Mouse (Mus musculus) neural tube, embryonic 12.5 days (tissue): ENCODE results near the gene 4933427D14Rik. TPM values are rescaled to one million over a fixed set of nuclear protein-coding genes. Genes with fewer than 3 reads are reported as not detected.
A peak's percentile ranks its signal among the peaks of the same experiment; 100 is the strongest.

Experiments used
- ATAC-seq: fragments of 200-750 bp; cut with Nextera tagmentation; 2 replicates; pipeline ENCODE4 v1.8.0; 2017; ENCODE audit warnings: low read depth, mild to moderate bottlenecking, moderate TSS enrichment, moderate library complexity; ENCODE audit not compliant: low FRiP score
- H3K27ac ChIP-seq: fragments of 300-500 bp; sonication (generic); 2 replicates; pipeline ENCODE4 v1.5.1; 2016
- H3K27me3 ChIP-seq: fragments of 300-500 bp; sonication (generic); replicated peaks from 2 replicates; pipeline ENCODE4 v1.6.1; 2016; ENCODE audit warnings: mild to moderate bottlenecking
- H3K36me3 ChIP-seq: fragments of 300-500 bp; sonication (generic); 2 replicates; pipeline ENCODE4 v1.6.1; 2016; ENCODE audit warnings: mild to moderate bottlenecking
- H3K4me1 ChIP-seq: fragments of 300-500 bp; sonication (generic); 2 replicates; pipeline ENCODE4 v1.6.1; 2016
- H3K4me2 ChIP-seq: fragments of 300-500 bp; sonication (generic); replicated peaks from 2 replicates; pipeline ENCODE4 v1.6.1; 2016; ENCODE audit warnings: mild to moderate bottlenecking
- H3K4me3 ChIP-seq: fragments of 300-500 bp; sonication (generic); 2 replicates; pipeline ENCODE4 v1.5.1; 2016
- H3K9ac ChIP-seq: fragments of 300-500 bp; sonication (generic); 2 replicates; pipeline ENCODE4 v1.6.1; 2016; ENCODE audit warnings: mild to moderate bottlenecking
- H3K9me3 ChIP-seq: fragments of 300-500 bp; sonication (generic); 2 replicates; pipeline ENCODE4 v1.6.1; 2016; ENCODE audit warnings: mild to moderate bottlenecking
- WGBS: fragments of 180-500 bp; shearing (Covaris S2); methylation state at CpG from one replicate; pipeline ENCODE4 v1.1.7; 2016; 5-methylcytosine and 5-hydroxymethylcytosine counted together
- polyA plus RNA-seq: library from polyadenylated mRNA; unstranded; fragments of >200 nt; fragmentation: Nextera tagmentation; extraction: Ambion mirVana; gene quantifications from 2 replicates; pipeline ENCODE4 v1.2.1, GENCODE M21; 2016

The 4933427D14Rik gene
- polyA plus RNA-seq, 1 experiment from 2014 or later, result 18.3 TPM

- no peak overlapping the region for H3K4me3 ChIP-seq
- no peaks in the 10 kb centered on the region for H3K9me3 ChIP-seq
- H3K36me3 ChIP-seq, result peaks cover 62% of the 10 kb centered on the region
- H3K4me2 ChIP-seq, result no peak overlapping the region
- H3K4me1 ChIP-seq, result no peaks in the 10 kb centered on the region
- H3K27ac ChIP-seq, result no peak overlapping the region
- ATAC-seq, result no peak
- H3K9ac ChIP-seq, result 0 out of 2 replicates have a peak overlapping the region, but pooled peaks have one; percentile 8
- WGBS, result 75% methylated on average over 11 of the region's 11 CpGs
- H3K27me3 ChIP-seq, result no peaks in the 10 kb centered on the region
Measured at GRCm38 (mm10) chr11:72155186-72155980, 51.9 kb downstream of the 4933427D14Rik start.

DNA sequence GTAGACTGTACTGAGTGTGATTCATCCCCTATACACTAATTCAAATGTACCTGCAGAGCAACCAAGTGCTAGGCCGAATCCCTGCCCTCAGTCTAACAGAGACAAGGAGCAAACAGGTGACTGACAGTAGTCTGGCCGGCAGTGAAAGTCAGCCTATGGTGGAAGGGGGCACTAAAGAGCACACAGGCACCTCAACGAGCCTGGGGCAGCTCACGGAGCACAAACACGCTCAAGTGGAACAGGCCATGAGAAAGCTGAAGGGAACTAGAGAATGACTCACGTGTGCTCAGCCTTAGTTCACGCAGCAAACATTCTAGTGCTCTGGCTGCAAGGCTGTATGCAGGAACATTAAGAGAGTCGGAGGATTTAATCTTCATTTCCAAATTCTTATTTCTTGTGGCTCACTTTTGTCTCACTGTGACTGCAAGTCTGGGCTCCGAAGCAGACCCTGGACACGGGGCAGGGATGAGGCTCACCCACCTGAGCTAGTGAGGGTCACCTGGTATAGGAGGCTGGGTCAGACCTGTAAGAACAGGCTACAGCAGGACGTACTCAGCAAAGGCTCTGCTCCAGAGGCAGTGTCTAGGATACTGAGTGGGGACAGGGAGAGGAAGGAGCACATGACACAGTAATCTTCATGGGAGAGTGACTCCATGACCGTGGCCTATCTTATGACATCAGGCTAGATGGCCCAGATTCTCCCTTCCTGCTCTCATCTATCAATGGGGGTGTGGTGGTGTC is 54.0 kb downstream of the 4933427D14Rik start:
- no peak for ATAC-seq
- Histone ChIP-seq H3K9me3 (no peaks in the 10 kb centered on the region), H3K27me3 (no peaks in the 10 kb centered on the region), H3K4me3 (no peak overlapping the region), H3K4me2 (no peak overlapping the region), H3K4me1 (0 out of 2 replicates have a peak, but pooled peaks cover 2% of the 10 kb centered on the region), H3K27ac (no peak overlapping the region), H3K36me3 (peaks cover 47% of the 10 kb centered on the region), H3K9ac (no peak overlapping the region)
- 80% methylated on average over 12 of the region's 12 CpGs for WGBS

DNA sequence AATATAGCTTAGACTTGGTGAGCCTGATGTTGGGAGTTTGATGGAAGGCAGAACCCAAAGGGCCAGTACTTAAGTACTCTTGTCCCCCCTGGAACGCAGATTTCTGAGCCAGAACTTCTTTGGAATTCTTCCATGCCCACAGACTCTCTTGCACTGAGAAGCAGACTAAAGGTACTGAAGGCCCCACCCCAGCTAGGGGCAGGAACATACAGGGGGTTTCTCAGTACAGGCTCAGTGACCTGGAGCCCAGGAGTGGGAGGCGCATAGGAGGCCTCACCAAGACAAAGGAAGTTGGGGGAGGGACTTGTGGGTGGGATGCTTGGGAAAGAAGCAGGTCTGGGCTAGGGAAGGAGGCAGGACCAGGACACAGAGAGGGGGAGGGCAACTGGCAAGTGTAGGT is 56.1 kb downstream of the 4933427D14Rik start:
- 54% methylated on average over 2 of the region's 2 CpGs for WGBS
- no peak overlapping the region for H3K9ac ChIP-seq
- no peak overlapping the region for H3K27ac ChIP-seq
- H3K36me3 ChIP-seq, result peaks cover 27% of the 10 kb centered on the region
- no peaks in the 10 kb centered on the region for H3K9me3 ChIP-seq
- H3K27me3 ChIP-seq, result no peaks in the 10 kb centered on the region
- H3K4me3 ChIP-seq, result no peak overlapping the region
- 0 out of 2 replicates have a peak, but pooled peaks cover 2% of the 10 kb centered on the region for H3K4me1 ChIP-seq
- no peak for ATAC-seq
- H3K4me2 ChIP-seq, result no peak overlapping the region

DNA sequence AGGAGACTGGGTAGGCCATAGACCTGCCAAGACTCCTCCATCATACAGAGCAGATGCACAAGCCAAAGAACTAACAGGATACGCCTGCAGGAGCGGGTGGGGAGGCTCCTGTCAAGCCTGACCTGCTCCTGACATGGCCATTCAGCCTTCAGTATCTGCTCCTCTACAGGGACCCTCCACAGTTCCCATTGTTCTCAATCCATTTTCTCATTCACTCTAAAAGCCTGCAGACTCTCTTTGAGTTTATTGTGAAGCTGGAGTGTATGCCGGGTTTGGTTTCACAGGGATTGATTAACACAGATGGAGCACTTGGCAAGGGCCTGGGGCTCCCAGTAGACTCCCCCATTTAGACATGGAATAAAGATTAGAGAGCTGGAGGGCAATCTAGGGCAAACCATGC is 59.3 kb downstream of the 4933427D14Rik start:
- ATAC-seq, result 0 out of 2 replicates have a peak, but pooled peaks have one; percentile 33
- WGBS, result 11% methylated on average over 3 of the region's 3 CpGs
- no peak overlapping the region for H3K9ac ChIP-seq
- no peaks in the 10 kb centered on the region for H3K27me3 ChIP-seq
- no peaks in the 10 kb centered on the region for H3K9me3 ChIP-seq
- no peak overlapping the region for H3K27ac ChIP-seq
- peaks cover 4% of the 10 kb centered on the region for H3K4me1 ChIP-seq
- no peak overlapping the region for H3K4me2 ChIP-seq
- H3K36me3 ChIP-seq, result peaks cover 2% of the 10 kb centered on the region; the same call in 1 of the 2 replicates
- no peak overlapping the region for H3K4me3 ChIP-seq

- Histone ChIP-seq H3K9ac (no peak overlapping the region), H3K4me2 (no peak overlapping the region), H3K27me3 (no peaks in the 10 kb centered on the region), H3K27ac (no peak overlapping the region), H3K9me3 (no peaks in the 10 kb centered on the region), H3K36me3 (no peaks in the 10 kb centered on the region), H3K4me3 (no peak overlapping the region), H3K4me1 (peaks cover 7% of the 10 kb centered on the region)
- WGBS, result 100% methylated on average over 1 of the region's 1 CpGs
- no peak for ATAC-seq
Measured at GRCm38 (mm10) chr11:72145877-72146248, 61.4 kb downstream of the 4933427D14Rik start.

DNA sequence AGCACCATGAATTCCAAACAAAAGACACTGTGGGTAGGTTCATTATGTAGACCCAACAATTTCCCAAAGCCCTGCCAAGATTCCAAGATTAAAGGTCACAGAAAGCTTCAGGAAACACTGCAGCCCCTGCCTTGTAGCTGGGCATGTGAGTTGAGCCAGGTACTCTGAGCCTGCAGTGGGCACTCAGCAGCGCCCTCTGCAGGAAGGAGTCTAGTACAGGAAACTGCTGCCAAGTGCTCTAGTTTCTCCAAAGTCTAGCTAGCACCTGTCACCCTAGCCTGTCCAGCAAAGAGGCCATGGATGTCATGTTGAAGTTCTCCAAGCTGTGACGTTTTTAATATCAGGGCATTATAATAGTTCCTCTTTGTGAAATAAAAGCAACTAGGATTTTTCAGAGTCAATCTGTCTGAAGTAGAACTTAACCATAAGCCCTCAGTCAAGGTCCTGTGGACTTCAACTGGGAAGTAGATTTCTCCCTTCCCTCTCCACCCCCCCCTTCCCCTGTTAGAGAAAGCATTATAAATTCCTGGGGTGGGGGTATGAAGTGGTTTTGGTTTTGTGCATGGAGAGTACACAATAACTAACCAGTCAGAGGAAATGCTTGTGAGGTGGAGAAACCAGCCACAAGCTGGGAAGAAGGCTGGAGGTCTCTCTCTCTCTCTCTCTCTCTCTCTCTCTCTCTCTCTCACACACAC is 61.9 kb downstream of the 4933427D14Rik start:
- no peak overlapping the region for H3K4me3 ChIP-seq
- 22% methylated on average over 2 of the region's 2 CpGs for WGBS
- H3K27ac ChIP-seq, result no peak overlapping the region
- H3K9me3 ChIP-seq, result no peaks in the 10 kb centered on the region
- no peaks in the 10 kb centered on the region for H3K36me3 ChIP-seq
- ATAC-seq, result no peak
- H3K4me2 ChIP-seq, result no peak overlapping the region
- H3K9ac ChIP-seq, result no peak overlapping the region
- peaks cover 7% of the 10 kb centered on the region for H3K4me1 ChIP-seq
- H3K27me3 ChIP-seq, result no peaks in the 10 kb centered on the region

- peaks cover 4% of the 10 kb centered on the region for H3K4me1 ChIP-seq
- no peak overlapping the region for H3K4me3 ChIP-seq
- H3K27ac ChIP-seq, result no peak overlapping the region
- no peaks in the 10 kb centered on the region for H3K9me3 ChIP-seq
- 0 out of 2 replicates have a peak, but pooled peaks cover 3% of the 10 kb centered on the region for H3K27me3 ChIP-seq
- 45% methylated on average over 10 of the region's 10 CpGs for WGBS
- no peak for ATAC-seq
- H3K9ac ChIP-seq, result no peak overlapping the region
- no peaks in the 10 kb centered on the region for H3K36me3 ChIP-seq
- no peak overlapping the region for H3K4me2 ChIP-seq
Measured at GRCm38 (mm10) chr11:72142889-72143288, 64.4 kb downstream of the 4933427D14Rik start.

GRCm38 (mm10) chr11:72140198-72140597 is 67.1 kb downstream of the 4933427D14Rik start:
- no peak for ATAC-seq
- Histone ChIP-seq H3K4me1 (peaks cover 16% of the 10 kb centered on the region), H3K36me3 (no peaks in the 10 kb centered on the region), H3K27ac (no peak overlapping the region), H3K9ac (no peak overlapping the region), H3K4me2 (no peak overlapping the region), H3K27me3 (peaks cover 27% of the 10 kb centered on the region), H3K9me3 (no peaks in the 10 kb centered on the region), H3K4me3 (no peak overlapping the region)
- WGBS, result 58% methylated on average over 6 of the region's 6 CpGs

GRCm38 (mm10) chr11:72136231-72136982 is 70.9 kb downstream of the 4933427D14Rik start:
- H3K27me3 ChIP-seq, result peaks cover 61% of the 10 kb centered on the region
- ATAC-seq, result no peak

DNA sequence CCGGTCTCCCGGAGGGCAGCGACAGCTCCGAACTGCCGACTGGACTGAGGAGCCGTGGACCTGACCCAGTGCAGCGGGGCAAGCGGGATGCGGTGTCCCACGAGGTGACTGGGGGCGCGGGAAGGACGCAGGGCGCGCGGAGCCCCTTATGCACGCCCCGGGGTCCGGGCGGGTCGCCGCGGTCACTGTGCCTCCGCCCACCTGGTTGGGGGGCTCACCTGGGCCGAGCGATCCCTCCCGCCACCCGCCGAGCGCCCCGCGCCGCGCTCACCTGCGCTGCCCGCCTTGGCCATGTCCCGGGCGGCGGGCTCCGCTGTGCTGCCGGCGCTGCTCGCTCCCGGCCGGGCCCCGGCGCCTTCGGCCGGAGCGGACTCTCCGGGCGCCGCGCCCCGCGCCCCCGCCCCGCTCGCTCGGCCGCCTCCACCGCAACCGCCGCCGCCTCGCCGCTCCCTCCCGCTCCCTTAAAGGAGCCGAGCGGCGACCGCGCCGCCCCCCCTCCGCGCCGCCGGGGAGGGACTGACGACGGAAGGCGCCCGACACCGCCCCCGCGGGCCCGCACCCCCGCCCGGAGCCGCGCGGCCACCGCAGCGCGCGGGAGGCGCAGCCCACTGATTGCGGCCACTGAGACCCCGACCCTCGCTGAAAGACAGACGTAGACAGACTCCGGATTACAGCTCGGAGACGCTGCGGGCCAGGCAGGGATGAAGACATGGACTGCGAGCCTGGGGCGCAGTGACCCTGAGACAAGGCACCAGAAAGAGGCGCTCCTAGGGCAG is 71.7 kb downstream of the 4933427D14Rik start, which contains the start of gene Pitpnm3:
TSS of gene Pitpnm3 (minus strand) at position 396 of the 776 bp plus-strand sequence.
- peaks cover 61% of the 10 kb centered on the region for H3K27me3 ChIP-seq
- H3K4me3 ChIP-seq, result peak within 1 kb of the TSS; percentile 70
- WGBS, result under 1% methylated on average over 98 of the region's 107 CpGs
- H3K9me3 ChIP-seq, result no peaks in the 10 kb centered on the region
- peaks cover 17% of the 10 kb centered on the region for H3K4me1 ChIP-seq
- ATAC-seq, result peak; percentile 27
- no peak within 1 kb of the TSS for H3K27ac ChIP-seq
- peak within 1 kb of the TSS; percentile 77 for H3K9ac ChIP-seq
- H3K36me3 ChIP-seq, result no peaks in the 10 kb centered on the region
- peak within 1 kb of the TSS; percentile 99 for H3K4me2 ChIP-seq

More at GRCm38 (mm10) chr11:72136231-72136982, 70.9 kb downstream of the 4933427D14Rik start:
- Histone ChIP-seq H3K27ac (no peak overlapping the region), H3K4me2 (peak overlapping the region; percentile 99), H3K4me3 (peak overlapping the region; percentile 70; the same call in 1 of the 2 replicates), H3K9me3 (no peaks in the 10 kb centered on the region), H3K4me1 (peaks cover 17% of the 10 kb centered on the region), H3K36me3 (no peaks in the 10 kb centered on the region), H3K9ac (peak overlapping the region; percentile 77; the same call in 1 of the 2 replicates)
- WGBS, result 18% methylated on average over 11 of the region's 11 CpGs
